Comparison of ENCODE assay signal across 19 mouse cellular contexts in the genomic region with DNA sequence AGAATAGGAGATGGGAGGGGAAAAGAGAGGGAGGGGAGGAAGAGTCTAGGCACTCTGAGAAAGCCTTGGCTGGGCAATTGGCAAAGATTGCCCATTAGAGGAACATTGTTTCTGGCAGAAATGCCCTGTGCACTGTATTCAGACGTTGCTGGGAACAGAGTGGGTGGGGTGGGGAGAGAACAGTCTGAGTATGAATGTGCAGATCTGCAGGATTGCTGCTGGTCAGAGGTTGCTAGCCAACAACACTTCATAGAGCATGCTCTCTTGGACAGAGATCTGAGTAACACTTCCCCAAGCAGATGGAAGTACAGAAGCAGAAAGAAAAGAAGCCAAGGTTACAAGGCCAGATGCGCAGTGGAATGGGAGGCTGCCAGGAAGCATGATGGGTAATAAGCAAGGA. TPM values are rescaled to one million over a fixed set of nuclear protein-coding genes. Genes with fewer than 3 reads are reported as not detected.
DNase-seq lines count a peak whose midpoint lies in the region; ATAC-seq lines count a peak whose summit lies in the region.
"Had no signal": no experiment of that assay in that cellular context is flagged by ENCODE, and none has a peak within 500 bp of the region (broad histone marks: within the 10 kb centered on the region; RNA-seq: fewer than 3 reads in every experiment).

No protein-coding gene starts in this region.

- intact Hi-C loops in gastrocnemius, postnatal 14 days (cut with DNase I; ENCODE audit: low total_unique reads) = no loop called here
- intact Hi-C loops in gastrocnemius, postnatal 36 days (cut with DNase I) = no loop called here

- no peaks in the 10 kb centered on the region for H3K4me1 ChIP-seq in lung, embryonic 16.5 days (replicated peaks; ENCODE audit: control insufficient read depth, insufficient read depth, low read length)
- H3K4me1 ChIP-seq: hindbrain, embryonic 13.5 days; neural tube, embryonic 12.5 days had no signal

- H3K27ac ChIP-seq in lung, embryonic 16.5 days (ENCODE audit: low read length) = no peak overlapping the region
- H3K27ac ChIP-seq: hindbrain, embryonic 13.5 days; macrophage; neural tube, embryonic 12.5 days had no signal

- no peak overlapping the region for H3K9ac ChIP-seq in lung, embryonic 16.5 days (ENCODE audit: low read length)
- H3K9ac ChIP-seq: hindbrain, embryonic 13.5 days; neural tube, embryonic 12.5 days had no signal

- no peak overlapping the region for H3K4me2 ChIP-seq in lung, embryonic 16.5 days (ENCODE audit: low read depth, low read length)
- H3K4me2 ChIP-seq: hindbrain, embryonic 13.5 days; neural tube, embryonic 12.5 days had no signal

- H3K9me3 ChIP-seq in lung, embryonic 16.5 days (ENCODE audit: control insufficient read depth, low read length) = 0 out of 2 replicates have a peak, but pooled peaks cover 3% of the 10 kb centered on the region
- H3K9me3 ChIP-seq: hindbrain, embryonic 13.5 days; neural tube, embryonic 12.5 days had no signal

- peak; percentile 15 for DNase-seq in gastrocnemius, postnatal 14 days
- no peak for DNase-seq in gastrocnemius, postnatal 36 days
- DNase-seq in ovary, adult 18-20 months (ENCODE audit: low spot score) = peak; percentile 4
- no peak for DNase-seq in ovary, postnatal 14 days (ENCODE audit: low spot score)
- DNase-seq in naive thymus-derived CD4-positive, alpha-beta T cell, adult 2 months (ENCODE audit: low read depth) = peak; percentile 18
- DNase-seq in cerebellum, adult 18-20 months = no peak
- DNase-seq: cerebellum, adult 8-10 months; kidney, adult 11 months; kidney, postnatal 25 days; midbrain, embryonic 14.5 days had no signal

- no peak overlapping the region for H3K4me3 ChIP-seq in lung, embryonic 16.5 days (ENCODE audit: low read length)
- H3K4me3 ChIP-seq: hindbrain, embryonic 13.5 days; neural tube, embryonic 12.5 days had no signal

- H3K27me3 ChIP-seq in lung, embryonic 16.5 days (ENCODE audit: control insufficient read depth, insufficient read depth, low read depth, low read length) = no peaks in the 10 kb centered on the region
- H3K27me3 ChIP-seq: hindbrain, embryonic 13.5 days; neural tube, embryonic 12.5 days had no signal

- ATAC-seq in lung, embryonic 16.5 days (ENCODE audit: low read depth) = peak; percentile 99
- ATAC-seq: CD4-positive, CD25-positive, alpha-beta regulatory T cell, adult 4 months had no signal

- H3K36me3 ChIP-seq in lung, embryonic 16.5 days (ENCODE audit: control insufficient read depth, insufficient read depth, low read length) = no peaks in the 10 kb centered on the region
- H3K36me3 ChIP-seq: hindbrain, embryonic 13.5 days; neural tube, embryonic 12.5 days had no signal

- 39% methylated on average over 2 of the region's 2 CpGs for WGBS in lung, embryonic 16.5 days

RNA-seq across cellular contexts. Expression of gene Raver2, which starts 6.6 kb away (rescaled TPM):
- total RNA-seq in gastrocnemius, postnatal 14 days (2021) = 1 to 10 TPM; 3.6 to 4.6 TPM
- total RNA-seq in gastrocnemius, postnatal 36 days (2021) = 1 to 10 TPM; 2.8 to 2.9 TPM
- 13.8 and 14.5 TPM in 2 replicates for polyA plus RNA-seq in lung, embryonic 16.5 days (2015; fragmentation: Nextera tagmentation; extraction: Ambion mirVana)
- polyA plus RNA-seq: macrophage had no signal

RNA-seq across cellular contexts. Expression of gene Gm10577, which starts 41.6 kb away (rescaled TPM):
- total RNA-seq in gastrocnemius, postnatal 14 days (2021) = not detected
- not detected for total RNA-seq in gastrocnemius, postnatal 36 days (2021)
- polyA plus RNA-seq in lung, embryonic 16.5 days (2015; fragmentation: Nextera tagmentation; extraction: Ambion mirVana) = not detected in 2 replicates
- total RNA-seq: left cerebral cortex, adult 8-10 months had no signal
- polyA plus RNA-seq: CD4-positive, CD25-positive, alpha-beta regulatory T cell, adult 4 months; gonadal fat pad, adult 2 months; heart, embryonic 14.5 days; hindbrain, embryonic 13.5 days; limb, embryonic 14.5 days; macrophage; midbrain, embryonic 14.5 days; neural tube, embryonic 12.5 days had no signal

Comparison
In these comparisons a context has a peak if more than half of its experiments do, and no peak if none do; other contexts are left out.
1. DNase-seq: peak in gastrocnemius, postnatal 14 days (single experiment), ovary, adult 18-20 months (single experiment) and naive thymus-derived CD4-positive, alpha-beta T cell, adult 2 months (single experiment); none in gastrocnemius, postnatal 36 days (0 of 2), ovary, postnatal 14 days (single experiment) and cerebellum, adult 18-20 months (0 of 2).